Mouse (Mus musculus): ENCODE data around the gene Nae1.
"Not testable (repeated sequence)": the region's sequence is repeated elsewhere in the genome, so short reads cannot be mapped to it uniquely, and the experiment has no call there.

Nae1 gene

DNA sequence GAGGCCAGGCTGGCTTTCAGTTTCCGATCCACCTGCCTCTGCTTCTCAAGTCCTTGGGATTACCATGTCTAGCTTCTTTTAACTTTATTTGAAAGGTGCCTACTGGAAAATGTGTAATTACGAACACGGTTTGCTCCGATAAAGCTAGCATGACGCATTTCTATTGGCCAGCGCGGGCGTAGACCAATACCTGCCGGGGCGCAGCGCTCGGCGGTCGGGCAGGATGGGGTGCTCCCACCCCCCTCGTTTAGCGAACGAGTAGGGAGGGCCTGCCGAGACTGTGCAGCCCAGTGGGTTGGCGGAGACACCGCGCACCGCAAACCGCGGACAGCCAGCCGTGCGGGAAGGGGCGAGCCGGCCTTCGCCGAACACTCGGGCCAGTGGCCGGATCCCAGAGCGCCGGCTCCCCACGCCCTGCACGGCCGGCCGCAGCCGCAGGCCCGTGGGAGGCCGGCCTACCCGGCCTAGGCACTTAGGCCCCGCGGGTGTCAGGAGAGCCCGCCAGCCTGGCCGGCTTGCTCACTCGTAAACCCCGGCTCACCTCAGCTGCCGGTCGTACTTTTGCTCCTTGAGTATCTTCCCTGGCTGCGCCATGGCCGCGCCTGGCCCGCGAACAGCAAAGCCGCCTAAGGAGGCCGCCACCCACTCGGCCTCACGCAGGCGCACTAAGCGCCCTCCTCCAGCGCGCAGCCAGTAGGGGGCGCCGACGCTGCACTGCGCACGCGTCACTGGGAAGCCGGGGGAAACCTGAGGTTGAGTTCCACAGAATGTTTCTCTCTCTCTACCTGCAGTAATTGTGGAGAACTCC is at the start of gene Nae1, which contains the start of gene Car7:
Nae1 (minus strand) TSS at position 667 of the 808 bp plus-strand sequence.
Car7 (plus strand) TSS at position 719 of the 808 bp plus-strand sequence.
- peak; percentile 89 to 94 for DNase-seq (ENCODE audit: low spot score in 2 of 2)

DNA sequence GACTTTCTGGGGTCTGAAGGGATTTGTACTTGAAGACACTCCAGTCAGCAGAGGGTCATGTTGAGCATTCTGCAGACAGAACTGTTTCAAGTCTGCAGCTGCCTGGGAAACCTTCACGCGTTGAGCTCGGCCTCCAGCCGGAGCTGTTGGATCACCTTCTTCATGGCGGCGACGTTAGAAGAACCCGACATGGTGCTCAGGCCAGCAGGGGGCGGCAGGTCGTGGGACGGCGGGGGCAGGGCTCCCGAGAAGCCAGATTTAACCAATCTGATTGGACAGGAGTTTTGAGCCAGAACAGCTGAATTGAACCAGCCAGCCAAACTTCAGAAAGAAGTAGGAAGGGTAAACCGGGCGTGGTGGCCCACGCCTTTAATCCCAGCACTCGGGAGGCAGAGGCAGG is 43.2 kb upstream of the Nae1 start:
- DNase-seq (ENCODE audit: low spot score in 2 of 2): not testable (repeated sequence)

DNA sequence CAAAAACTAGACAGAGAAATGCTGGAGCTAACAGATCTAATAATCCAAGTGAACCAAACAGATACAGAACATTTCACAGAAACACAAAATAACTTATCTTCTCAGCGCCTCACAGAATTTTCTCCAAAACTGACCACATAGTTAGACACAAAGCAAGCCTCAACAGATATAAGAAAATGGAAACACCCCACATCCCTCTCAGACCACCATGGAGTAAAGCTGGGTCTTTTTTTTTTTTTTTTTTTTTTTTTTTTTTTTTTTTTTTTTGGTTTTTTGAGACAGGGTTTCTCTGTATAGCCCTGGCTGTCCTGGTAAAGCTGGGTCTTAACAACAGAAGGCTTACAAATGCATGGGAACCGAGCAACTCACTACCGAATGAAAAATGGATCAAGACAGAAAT is 42.4 kb upstream of the Nae1 start:
- DNase-seq (ENCODE audit: low spot score in 2 of 2): no peak

DNA sequence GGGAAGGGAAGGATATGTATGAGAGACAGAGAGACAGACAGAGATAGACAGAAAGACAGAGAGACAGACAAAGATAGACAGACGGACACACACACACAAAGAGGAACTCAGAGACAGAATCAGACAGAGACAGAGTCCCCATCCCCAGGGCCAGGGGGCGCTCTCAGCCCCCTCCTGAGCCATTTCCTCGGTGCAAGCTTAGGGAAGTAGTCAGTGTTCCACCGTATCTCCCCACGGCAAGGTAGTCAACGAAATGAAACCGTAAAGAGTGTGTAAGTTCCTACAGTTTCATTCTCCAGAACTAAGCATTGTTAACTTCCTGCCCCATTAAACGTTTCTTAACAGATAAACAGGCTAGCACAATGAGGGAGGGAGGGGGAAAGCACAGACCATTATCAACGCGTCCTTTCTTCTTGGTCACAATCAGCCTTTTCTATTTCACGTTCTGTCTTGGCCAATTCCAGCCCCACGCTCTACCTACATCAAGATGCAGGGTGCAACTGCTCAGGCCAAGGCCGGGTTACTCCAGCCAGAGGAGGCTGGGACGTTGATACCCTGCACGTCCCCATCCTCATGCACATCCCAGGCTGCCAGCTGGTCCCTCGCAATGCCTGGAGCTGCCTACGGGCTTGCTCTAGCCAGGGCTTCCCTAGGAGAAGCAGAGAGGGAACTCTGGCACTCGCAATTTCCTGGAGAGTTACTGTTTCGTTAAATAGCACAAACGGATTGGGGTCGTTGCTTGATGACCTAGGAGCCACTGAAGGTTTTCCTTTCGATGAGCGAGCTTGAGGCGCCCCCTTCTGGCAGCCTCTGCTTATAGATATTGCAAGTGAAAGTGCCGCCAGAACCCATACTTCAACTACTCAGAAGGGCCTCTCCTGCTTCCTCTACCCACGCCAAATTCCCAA is 36.3 kb upstream of the Nae1 start:
- peak; percentile 68 to 72 for DNase-seq (ENCODE audit: low spot score in 2 of 2)

DNA sequence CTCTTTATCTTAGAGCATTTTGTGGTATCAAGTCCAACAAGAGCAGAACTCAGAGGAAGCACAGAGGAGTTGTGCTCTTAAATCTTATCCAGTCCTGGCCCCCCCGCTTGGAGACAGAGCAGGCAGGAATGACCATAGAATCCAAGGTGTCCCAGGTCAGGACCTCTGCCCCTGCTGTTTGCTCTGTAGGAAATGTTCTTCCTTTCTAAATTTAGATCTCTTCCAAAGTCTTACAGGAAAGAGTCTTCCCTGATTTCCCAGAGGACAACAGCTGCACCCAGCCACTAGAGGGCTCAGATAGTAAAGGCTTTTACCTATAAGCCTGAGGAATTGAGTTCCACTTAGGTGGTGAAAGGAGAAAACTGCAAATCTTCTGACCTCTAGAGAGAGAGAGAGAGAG is 35.1 kb upstream of the Nae1 start:
- DNase-seq (ENCODE audit: low spot score in 2 of 2): no peak

DNA sequence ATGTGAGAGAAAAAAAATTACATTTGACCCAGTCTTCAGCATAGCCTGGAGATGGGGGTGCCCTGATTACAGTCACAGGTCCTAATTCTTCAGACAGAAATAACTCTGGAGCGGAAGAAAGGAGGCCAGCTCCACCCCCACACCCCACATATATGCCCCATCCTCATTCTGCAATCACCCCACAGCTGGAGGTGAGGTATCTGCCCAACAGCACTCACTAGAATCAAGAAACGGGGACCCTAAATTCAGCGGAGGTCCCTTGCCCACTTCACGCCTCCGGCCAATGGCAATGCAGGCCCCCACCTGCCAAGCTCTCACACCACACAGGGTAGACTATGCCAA is 31.0 kb upstream of the Nae1 start:
- no peak for DNase-seq (ENCODE audit: low spot score in 2 of 2)

DNA sequence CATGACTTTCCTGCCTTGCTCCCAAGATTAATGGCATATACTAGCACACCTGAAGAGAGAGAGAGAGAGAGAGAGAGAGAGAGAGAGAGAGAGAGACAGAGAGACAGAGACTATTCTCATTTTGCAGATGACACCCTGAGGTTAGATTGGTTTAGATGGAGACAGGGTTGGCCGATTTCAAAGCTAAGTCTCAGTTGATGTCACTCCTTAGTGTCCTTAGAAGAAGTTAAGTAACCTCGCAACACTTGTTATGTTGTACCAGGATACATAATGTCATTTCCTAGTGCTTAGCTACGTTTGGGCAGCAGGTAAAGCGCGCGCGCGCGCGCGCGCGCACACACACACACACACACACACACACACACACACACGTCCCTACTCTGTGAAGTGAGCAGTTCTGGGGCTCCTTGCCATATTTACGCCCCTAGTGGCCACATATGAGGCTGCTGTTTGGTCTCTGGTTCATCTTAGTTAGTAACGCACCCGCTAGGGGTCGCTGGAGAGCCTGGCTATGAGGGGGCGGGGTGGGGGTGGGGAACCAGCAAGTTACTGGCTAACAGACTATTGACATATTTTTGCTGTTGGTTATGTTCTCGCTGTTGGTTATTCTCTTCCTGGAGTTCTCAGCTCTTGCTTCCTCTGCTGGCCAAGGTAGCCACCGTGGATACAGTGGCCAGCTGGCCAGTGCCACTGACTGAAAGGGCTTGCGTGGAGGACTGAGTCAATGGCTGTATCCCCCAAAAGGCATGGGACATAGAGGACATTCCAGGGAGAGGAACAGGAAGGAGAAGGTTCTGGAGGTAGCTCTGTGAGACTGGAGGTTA is 30.4 kb upstream of the Nae1 start:
- peak in 1 of 2 experiments; percentile 66 for DNase-seq (ENCODE audit: low spot score in 2 of 2)

DNA sequence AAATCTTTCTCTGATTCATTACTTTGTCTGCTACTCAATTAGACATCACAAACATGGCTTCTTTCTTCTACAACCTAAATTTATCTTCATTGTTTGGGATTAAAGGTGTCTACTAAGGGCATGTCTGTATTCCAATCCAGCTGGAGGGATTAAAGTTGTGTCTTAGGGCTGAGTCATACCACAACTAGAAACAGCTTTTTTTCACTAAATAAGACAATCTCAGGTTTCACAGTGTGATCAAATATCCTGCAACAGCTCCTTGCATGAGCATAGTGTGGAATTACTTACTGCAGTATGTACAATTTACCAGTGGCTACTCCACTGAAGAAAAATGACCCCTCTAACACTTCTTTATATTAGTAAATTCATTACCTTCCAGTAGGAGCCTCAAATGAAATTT is 26.3 kb upstream of the Nae1 start:
- no peak for DNase-seq (ENCODE audit: low spot score in 2 of 2)

DNA sequence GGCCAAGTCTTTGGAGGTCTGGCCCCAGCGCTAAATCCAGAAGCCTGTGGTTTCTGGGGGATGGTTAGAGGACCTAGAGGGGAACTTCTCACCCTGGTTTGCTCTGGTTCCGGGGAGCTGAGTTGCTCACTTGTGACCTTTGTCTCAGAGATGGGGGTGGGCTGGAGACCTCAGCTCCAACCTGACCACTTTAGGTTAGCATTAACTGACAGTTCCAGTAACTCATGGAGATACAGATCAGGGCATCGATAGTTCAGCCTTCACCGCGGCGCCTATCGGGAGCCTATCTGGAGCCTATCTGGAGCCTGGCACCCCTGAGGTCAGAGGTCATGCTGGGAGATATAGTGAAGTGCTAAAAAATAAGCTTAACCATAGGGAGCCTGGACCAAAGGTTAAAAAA is 22.8 kb upstream of the Nae1 start:
- DNase-seq (ENCODE audit: low spot score in 2 of 2): no peak

DNA sequence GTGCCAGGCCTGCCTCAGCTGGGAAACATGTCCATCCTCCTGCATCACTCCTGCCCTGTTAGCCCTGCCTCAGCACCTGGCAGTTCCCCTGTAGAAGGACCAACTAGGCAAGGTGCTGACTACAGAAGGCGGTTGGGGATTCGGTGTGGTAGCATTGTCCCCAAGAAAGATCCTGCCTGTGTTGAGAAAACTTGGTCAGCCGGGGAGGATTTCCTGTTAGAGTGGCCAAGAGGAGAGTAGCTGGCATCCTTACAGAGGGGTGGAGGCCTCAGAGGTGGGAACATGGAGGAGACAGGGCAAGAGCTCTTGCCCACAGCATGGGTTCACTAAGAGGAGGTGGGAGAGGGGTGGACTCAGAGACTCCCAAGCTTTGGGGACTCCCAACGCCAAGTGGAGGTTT is 20.8 kb upstream of the Nae1 start:
- DNase-seq (ENCODE audit: low spot score in 2 of 2): no peak

DNA sequence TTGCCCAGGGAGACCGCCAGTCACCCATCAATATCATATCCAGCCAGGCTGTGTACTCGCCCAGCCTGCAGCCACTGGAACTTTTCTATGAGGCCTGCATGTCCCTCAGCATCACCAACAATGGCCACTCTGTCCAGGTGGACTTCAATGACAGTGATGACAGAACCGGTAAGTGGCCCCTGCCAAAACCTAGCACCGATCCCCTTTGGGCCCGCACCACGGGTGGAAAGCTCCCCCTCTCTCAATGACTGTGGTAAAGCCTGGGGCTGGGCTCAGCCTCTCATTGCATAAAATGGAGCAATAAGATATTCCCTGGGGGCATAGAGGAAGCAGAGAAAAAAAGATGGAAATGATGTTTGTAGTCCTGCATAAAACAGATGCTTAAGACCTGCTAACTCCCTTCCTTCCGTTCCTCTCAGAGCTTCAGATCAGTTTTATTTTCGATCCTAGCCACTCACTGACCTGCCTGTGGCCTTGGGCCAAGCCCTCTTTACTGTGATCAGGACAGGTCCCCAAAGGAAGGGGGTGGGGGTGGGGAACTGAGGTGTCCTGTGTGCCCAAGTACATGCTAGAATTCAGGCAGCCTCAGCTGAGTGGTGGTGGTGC is 9.1 kb upstream of the Nae1 start:
- no peak for DNase-seq (ENCODE audit: low spot score in 2 of 2)

DNA sequence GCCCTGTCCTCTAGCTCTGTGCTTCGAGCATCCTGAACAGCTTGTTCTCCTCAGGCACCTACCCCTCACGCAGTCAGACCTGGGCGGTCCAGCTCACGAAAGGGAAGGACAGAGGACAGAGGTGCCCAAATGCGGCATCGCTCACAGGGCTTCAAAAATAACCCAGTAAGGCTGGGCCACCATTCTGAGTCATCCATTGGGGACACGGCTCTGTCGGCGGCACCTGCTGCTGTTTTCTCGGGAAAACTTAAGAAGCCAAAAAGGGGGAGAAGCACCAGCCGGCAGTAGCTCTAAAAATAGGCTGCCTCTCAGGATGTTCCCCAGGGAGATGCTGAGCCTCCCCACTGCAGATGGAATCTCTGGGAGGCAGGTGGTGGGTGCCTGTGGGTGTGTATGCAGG is 7.7 kb upstream of the Nae1 start:
- DNase-seq (ENCODE audit: low spot score in 2 of 2): no peak

DNA sequence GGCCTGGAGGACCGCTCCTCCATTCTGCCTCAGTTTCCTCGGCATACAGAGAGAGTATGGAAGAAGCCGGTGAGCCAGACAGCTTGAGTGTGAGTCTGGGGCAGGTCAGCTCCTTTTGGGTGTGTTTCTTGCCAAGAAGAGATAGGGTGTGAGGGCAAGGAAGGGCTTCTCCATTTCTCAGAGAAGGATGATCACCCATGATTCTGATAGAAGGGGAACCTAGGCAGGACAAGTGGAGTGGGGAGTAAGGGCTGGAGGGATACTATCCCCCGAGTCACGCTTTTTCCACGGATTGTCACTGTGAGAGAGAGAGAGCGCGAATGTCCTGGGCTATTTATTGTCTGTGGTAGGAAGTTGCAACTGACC is 7.1 kb upstream of the Nae1 start:
- DNase-seq (ENCODE audit: low spot score in 2 of 2): no peak

DNA sequence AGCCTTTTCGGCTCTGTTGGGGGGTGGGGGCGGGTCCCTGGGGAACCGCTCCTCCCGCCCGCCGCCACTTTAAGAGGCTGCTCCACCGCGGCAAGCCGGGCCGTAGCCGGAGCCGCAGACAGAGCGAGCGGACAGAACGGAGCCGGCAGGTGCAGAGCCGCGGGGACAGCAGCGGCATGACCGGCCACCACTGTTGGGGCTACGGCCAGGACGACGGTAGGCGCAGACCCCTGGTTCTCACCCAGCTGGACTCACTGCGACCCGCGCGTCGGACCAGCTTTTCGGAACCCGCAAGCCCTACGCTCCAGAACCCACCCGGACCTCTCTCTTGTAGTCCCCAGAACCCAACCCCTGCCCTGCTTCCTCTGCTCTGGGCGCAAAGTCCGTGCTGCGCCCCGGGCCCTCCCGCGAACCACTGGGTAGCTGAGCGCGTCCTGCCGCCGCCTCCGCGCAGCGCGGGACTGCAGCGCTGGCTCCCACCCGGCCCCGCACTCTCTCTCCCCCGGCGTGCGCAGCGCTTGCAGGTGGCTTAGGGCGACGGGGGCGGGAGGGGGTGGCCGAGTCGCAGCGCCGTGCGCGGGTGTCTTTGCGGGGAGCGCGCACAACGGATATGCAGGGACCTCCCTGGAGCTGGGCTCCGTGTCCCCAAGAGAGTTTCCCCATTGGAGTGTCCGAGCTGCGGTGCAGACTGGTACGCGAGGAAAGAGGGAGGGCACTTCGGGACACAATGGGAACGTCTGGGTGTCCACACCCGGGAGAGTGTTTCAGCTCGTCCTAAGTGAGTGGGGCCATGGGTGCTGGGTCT is 6.5 kb upstream of the Nae1 start:
- DNase-seq (ENCODE audit: low spot score in 2 of 2): peak in 1 of 2 experiments; percentile 19

DNA sequence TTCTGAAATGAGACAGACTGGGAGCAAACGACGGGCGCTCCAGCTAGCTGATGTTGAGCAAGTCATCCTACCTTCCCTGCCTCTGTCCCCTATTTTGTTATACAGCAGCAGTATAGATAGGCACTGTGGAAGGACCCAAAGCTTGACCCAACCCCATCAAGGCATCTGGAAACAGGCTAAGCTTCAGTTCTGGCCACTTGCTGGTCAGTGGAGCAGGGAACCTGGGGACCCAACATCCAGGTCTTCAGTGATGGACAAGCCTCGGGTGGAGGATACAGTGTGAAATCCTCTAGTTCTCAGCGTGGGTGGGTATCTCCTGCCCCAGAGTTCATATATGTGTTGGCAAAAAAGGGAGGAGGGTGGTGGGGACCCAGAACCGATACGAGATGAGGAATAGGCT is 5.8 kb upstream of the Nae1 start:
- DNase-seq (ENCODE audit: low spot score in 2 of 2): no peak

DNA sequence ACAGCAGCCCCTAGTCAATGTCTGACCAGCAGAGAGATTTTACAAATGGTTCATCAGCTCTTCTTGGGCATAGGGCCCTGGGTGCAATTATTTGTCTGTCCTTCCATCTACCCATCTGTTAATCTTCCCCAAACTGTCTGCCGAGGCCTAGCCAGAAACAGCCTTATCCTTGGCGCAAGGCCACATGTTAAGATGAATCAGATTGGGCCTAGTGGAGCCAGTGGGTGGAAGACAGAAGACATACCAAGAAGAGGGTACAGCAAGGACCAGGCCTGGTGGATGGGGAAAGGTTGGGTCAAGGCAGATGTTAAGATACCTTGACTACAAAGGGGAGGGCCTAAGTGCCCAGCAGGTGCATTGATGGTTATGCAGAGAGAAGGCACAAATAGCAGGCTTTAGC is 5.1 kb upstream of the Nae1 start:
- DNase-seq (ENCODE audit: low spot score in 2 of 2): no peak

DNA sequence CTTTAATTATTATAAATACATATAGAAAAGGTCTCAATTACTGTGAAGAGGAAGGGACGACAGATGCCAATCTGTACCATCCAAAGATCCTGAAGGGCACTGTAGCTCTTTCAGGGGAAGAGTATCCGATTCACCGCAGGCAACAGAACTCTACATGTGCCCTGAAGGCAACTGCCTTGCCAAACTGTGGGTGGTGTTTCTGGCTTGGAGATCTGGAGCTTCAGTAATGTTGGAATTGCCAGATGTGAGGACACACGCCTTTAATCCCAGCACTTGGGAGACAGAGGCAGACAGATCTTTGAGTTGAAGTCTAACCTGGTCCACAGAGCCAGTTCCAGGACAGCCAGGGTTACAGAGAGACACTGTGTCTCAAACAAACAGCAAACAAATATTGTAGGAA is 4.5 kb upstream of the Nae1 start:
- DNase-seq (ENCODE audit: low spot score in 2 of 2): no peak

DNA sequence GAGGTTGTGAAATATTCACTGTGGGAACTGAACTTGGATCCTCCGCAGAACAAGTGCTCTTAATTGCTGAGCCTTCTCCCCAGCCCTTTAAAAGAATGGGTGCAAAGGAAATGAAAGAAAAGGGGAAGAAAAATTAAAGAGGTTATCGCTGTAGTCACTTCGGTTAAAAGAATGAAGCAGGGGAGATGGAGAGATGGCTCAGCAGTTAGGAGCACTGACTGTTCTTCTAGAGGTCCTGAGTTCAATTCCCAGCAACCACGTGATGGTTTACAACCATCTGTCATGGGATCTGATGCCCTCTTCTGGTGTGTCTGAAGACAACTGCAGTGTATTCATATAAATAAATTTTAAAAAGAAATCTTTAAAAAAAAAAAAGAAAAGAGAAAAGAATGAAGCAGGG is 1.6 kb upstream of the Nae1 start:
- DNase-seq (ENCODE audit: low spot score in 2 of 2): no peak

DNA sequence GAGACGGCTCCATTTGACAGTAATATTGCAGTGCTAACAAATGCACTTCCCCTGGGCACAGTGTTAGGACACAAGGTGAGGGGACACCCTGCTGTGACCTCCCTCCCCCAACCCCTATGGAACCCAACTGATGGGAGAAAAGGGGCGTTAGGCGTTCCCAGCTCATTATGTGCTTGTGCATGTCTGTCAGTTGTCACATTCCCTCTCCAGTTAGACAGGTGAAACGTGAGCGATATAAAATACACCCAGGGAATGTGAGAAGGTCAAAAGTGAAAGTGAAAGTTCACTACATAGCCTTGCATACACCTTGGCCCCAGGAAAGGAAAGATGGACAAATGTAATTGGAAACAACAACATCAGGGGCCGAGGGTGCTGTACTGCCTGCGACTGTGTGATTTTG is 941 bp upstream of the Nae1 start:
- DNase-seq (ENCODE audit: low spot score in 2 of 2): no peak

DNA sequence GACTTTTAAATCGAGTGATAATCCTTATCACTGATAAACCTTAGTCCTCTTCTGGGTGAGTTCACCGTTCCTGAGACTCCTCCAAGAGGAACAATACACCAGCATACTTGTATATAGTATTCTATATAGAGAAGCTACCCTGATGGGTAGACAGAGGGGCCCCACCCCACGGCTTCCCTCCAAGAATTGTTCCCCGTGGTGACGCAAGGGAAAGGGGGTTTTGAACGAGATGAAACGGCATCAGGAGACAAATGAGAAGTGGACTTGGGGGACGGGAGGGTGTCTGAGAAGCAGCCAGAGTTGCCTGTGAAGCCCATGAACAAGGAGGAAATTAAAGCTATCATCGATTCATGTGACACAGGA is 323 bp upstream of the Nae1 start:
- DNase-seq (ENCODE audit: low spot score in 2 of 2): peak in 1 of 2 experiments; percentile 30

DNA sequence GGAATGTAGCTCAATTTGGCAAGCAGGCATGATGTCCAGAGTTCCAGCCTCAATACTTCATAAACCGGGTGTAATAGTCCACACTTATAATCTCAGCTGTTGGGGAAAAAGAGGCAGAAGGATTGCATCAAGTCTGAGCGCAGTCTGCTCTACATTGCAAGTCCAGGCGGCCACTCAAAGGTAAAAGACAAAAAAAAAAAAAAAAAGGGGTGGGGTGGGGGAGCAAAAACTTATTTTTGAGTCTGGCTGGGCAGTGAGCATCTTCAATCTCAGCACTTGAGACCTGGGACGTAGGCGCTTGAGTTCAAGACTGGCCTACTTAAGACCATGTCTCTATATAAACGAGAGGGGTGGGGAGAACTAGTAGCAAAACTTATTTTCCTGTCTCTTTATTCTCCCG is 886 bp downstream of the Nae1 start:
- DNase-seq (ENCODE audit: low spot score in 2 of 2): no peak

All from urinary bladder, adult 18-20 months (tissue).